Mouse (Mus musculus) E14TG2a.4 (cell line): ENCODE data around the gene Vegfc.

ENCODE experiments used
- CTCF ChIP-seq: conservative IDR thresholded peaks from 2 replicates; pipeline ENCODE4 v1.5.1; 2014; ENCODE audit warnings: low read length
- POU5F1 ChIP-seq: IDR thresholded peaks from 2 replicates; pipeline ENCODE4 v1.6.1; 2014; ENCODE audit warnings: low read length, borderline replicate concordance

GRCm38 (mm10) chr8:54079601-54080000, 2.2 kb downstream of the Vegfc start:
- peak; percentile 21; the same call in 1 of the 2 replicates for TF ChIP-seq CTCF
- no peak for TF ChIP-seq POU5F1
